Comparison of ENCODE assay signal across 8 mouse cellular contexts in the genomic region with DNA sequence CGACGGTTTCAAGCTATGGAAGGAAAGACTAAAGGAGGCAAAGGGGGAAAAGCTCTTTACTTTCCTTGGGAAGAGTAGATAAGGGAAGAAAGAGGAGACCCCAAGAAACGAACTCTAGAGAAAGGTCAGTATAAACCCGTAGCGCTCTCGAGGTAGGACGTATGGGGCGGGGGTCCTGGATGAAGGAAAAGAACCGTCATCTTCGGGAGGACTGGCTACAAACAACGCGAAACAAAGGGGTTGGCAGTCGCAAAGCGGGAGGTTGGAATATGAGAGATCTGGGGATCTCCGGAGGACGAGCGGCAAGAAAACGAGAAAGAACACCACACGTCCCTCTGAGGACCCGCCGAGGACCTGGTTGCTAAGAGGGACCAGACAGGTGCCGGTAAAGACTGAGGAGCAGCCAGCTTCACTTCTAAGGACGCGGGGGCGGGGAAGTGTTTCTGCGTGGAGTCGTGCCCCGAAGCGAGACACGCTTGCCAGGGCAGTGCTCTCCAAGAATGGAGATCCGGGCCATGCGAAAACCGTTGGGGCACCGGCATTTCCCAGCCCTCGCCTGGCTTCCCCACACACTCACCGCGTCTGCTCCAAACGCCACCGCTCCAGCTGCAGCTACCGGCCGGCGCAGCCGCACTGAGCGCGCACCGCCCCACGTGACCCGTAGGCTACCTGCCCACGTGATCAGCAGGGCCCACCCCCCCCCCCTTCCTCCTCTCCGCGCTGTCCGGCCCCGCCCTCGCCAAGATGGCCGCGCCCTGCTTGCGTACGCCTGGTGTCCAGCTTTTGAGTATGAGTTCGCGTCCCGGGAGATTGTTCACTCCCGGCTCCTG. TPM values are rescaled to one million over a fixed set of nuclear protein-coding genes. Genes with fewer than 3 reads are reported as not detected.
DNase-seq lines count a peak whose midpoint lies in the region; ATAC-seq lines count a peak whose summit lies in the region.

A gene (minus strand): TSS at position 660 of the 830 bp plus-strand sequence.
A gene (plus strand): TSS at position 720 of the 830 bp plus-strand sequence.

- no peaks in the 10 kb centered on the region for H3K27me3 ChIP-seq in heart, embryonic 14.5 days (ENCODE audit: control insufficient read depth, insufficient read depth, low read length)
- H3K27me3 ChIP-seq in liver, embryonic 13.5 days, result no peaks in the 10 kb centered on the region
- no peaks in the 10 kb centered on the region for H3K27me3 ChIP-seq in stomach, embryonic 16.5 days (ENCODE audit: control insufficient read depth, insufficient read depth, low read length)

- peak within 1 kb of the TSS; percentile 83 for H3K9ac ChIP-seq in heart, embryonic 14.5 days (ENCODE audit: low read length)
- peak within 1 kb of the TSS; percentile 83 for H3K9ac ChIP-seq in liver, embryonic 13.5 days
- peak within 1 kb of the TSS; percentile 86 for H3K9ac ChIP-seq in stomach, embryonic 16.5 days (ENCODE audit: low read length)

- H3K36me3 ChIP-seq in heart, embryonic 14.5 days (ENCODE audit: control insufficient read depth, insufficient read depth, low read length), result peaks cover 23% of the 10 kb centered on the region
- H3K36me3 ChIP-seq in liver, embryonic 13.5 days, result peaks cover 19% of the 10 kb centered on the region
- peaks cover 6% of the 10 kb centered on the region; the same call in 1 of the 2 replicates for H3K36me3 ChIP-seq in stomach, embryonic 16.5 days (ENCODE audit: control insufficient read depth, insufficient read depth, low read length)

- DNase-seq in CD4-positive helper T cell, adult 2 months (ENCODE audit: low read depth, low spot score), result peak; percentile 95
- DNase-seq in brain, embryonic 18.5 days (ENCODE audit: low read depth, low spot score), result peak; percentile 77
- peak; percentile 95 for DNase-seq in kidney, postnatal 14 days
- peak; percentile 90 for DNase-seq in liver, embryonic 13.5 days
- DNase-seq in neural tube, embryonic 10.5 days (ENCODE audit: extremely low spot score, low spot score), result peak; percentile 90

- peak; percentile 90 for ATAC-seq in erythroid progenitor cell, adult 5-6 weeks (replicated peaks; ENCODE audit: low FRiP score, poor library complexity, severe bottlenecking)
- ATAC-seq in heart, embryonic 14.5 days (ENCODE audit: insufficient number of reproducible peaks, insufficient read depth, low FRiP score, low read depth), result peak; percentile 94
- ATAC-seq in liver, embryonic 13.5 days (ENCODE audit: low read depth), result peak; percentile 91
- ATAC-seq in stomach, embryonic 16.5 days (ENCODE audit: insufficient read depth, low FRiP score), result peak; percentile 97

- peak within 1 kb of the TSS; percentile 96 for H3K4me2 ChIP-seq in heart, embryonic 14.5 days (ENCODE audit: low read length)
- peak within 1 kb of the TSS; percentile 92 for H3K4me2 ChIP-seq in liver, embryonic 13.5 days
- H3K4me2 ChIP-seq in stomach, embryonic 16.5 days (ENCODE audit: low read depth, low read length), result peak within 1 kb of the TSS; percentile 81

- WGBS in heart, embryonic 14.5 days, result under 1% methylated on average over 62 of the region's 62 CpGs
- under 1% methylated on average over 62 of the region's 62 CpGs for WGBS in liver, embryonic 13.5 days (ENCODE audit: insufficient replicate concordance)
- 0% methylated on average over 62 of the region's 62 CpGs for WGBS in stomach, embryonic 16.5 days

- H3K4me3 ChIP-seq in heart, embryonic 14.5 days (ENCODE audit: control insufficient read depth in 1 of 2, insufficient read depth in 1 of 2, low read depth in 1 of 2, low read length in 2 of 2), result peak within 1 kb of the TSS; percentile 79 to 97
- peak within 1 kb of the TSS; percentile 76 for H3K4me3 ChIP-seq in liver, embryonic 13.5 days (replicated peaks)
- peak within 1 kb of the TSS; percentile 67 for H3K4me3 ChIP-seq in stomach, embryonic 16.5 days (replicated peaks; ENCODE audit: low read length)

- H3K4me1 ChIP-seq in heart, embryonic 14.5 days (ENCODE audit: control insufficient read depth in 2 of 2, insufficient read depth in 2 of 2, low read length in 2 of 2), result peaks cover 5 to 17% of the 10 kb centered on the region in 2 experiments
- peaks cover 77% of the 10 kb centered on the region for H3K4me1 ChIP-seq in liver, embryonic 13.5 days (replicated peaks)
- peaks cover 15% of the 10 kb centered on the region for H3K4me1 ChIP-seq in stomach, embryonic 16.5 days (ENCODE audit: control insufficient read depth, insufficient read depth, low read length)

- peak within 1 kb of the TSS; percentile 66 to 85 for H3K27ac ChIP-seq in heart, embryonic 14.5 days (replicated peaks in 1 of 2; ENCODE audit: control insufficient read depth in 1 of 2, insufficient read depth in 1 of 2, low read depth in 2 of 2, low read length in 2 of 2)
- peak within 1 kb of the TSS; percentile 62 for H3K27ac ChIP-seq in liver, embryonic 13.5 days
- peak within 1 kb of the TSS; percentile 67; the same call in 1 of the 2 replicates for H3K27ac ChIP-seq in stomach, embryonic 16.5 days (ENCODE audit: low read length)

- H3K9me3 ChIP-seq in heart, embryonic 14.5 days (ENCODE audit: control insufficient read depth, low read length), result no peaks in the 10 kb centered on the region
- no peaks in the 10 kb centered on the region for H3K9me3 ChIP-seq in liver, embryonic 13.5 days (replicated peaks)
- H3K9me3 ChIP-seq in stomach, embryonic 16.5 days (replicated peaks; ENCODE audit: control insufficient read depth, low read length), result no peaks in the 10 kb centered on the region

RNA-seq across cellular contexts. Expression of the first gene that starts in this region (rescaled TPM):
- 10.5 and 27.0 TPM in 2 replicates for total RNA-seq in erythroid progenitor cell, adult 5-6 weeks (2015; ENCODE audit: low replicate concordance)
- 11.0 and 14.1 TPM in 2 replicates for total RNA-seq in erythroid progenitor cell, adult 5-6 weeks (2017; ENCODE audit: low replicate concordance)
- 26.1 and 28.3 TPM in 2 replicates for polyA plus RNA-seq in heart, embryonic 14.5 days (2014; fragmentation: Nextera tagmentation; extraction: Ambion mirVana)
- 16.9 and 19.2 TPM in 2 replicates for polyA plus RNA-seq in liver, embryonic 13.5 days (2015; fragmentation: Nextera tagmentation; extraction: Ambion mirVana)
- polyA plus RNA-seq in stomach, embryonic 16.5 days (2015; fragmentation: Nextera tagmentation; extraction: Ambion mirVana), result 32.5 and 34.1 TPM in 2 replicates

RNA-seq across cellular contexts. Expression of the second gene that starts in this region (rescaled TPM):
- total RNA-seq in erythroid progenitor cell, adult 5-6 weeks (2015; ENCODE audit: low replicate concordance), result 1.1 and 5.4 TPM in 2 replicates
- total RNA-seq in erythroid progenitor cell, adult 5-6 weeks (2017; ENCODE audit: low replicate concordance), result 0.45 and 1.2 TPM in 2 replicates
- 19.4 and 24.2 TPM in 2 replicates for polyA plus RNA-seq in heart, embryonic 14.5 days (2014; fragmentation: Nextera tagmentation; extraction: Ambion mirVana)
- polyA plus RNA-seq in liver, embryonic 13.5 days (2015; fragmentation: Nextera tagmentation; extraction: Ambion mirVana), result 16.7 and 18.3 TPM in 2 replicates
- 24.5 and 25.8 TPM in 2 replicates for polyA plus RNA-seq in stomach, embryonic 16.5 days (2015; fragmentation: Nextera tagmentation; extraction: Ambion mirVana)

Comparison
In these comparisons a context has a peak if more than half of its experiments do, and no peak if none do; other contexts are left out.
1. Peak in every context shown above with its lines: DNase-seq, ATAC-seq, H3K4me3 ChIP-seq and H3K27ac ChIP-seq.